Mouse (Mus musculus): ENCODE measurements around the gene Igsf3. TPM values are rescaled to one million over a fixed set of nuclear protein-coding genes. Genes with fewer than 3 reads are reported as not detected.

Igsf3 gene
- total and polyA plus RNA-seq, 3 experiments = not detected

DNA sequence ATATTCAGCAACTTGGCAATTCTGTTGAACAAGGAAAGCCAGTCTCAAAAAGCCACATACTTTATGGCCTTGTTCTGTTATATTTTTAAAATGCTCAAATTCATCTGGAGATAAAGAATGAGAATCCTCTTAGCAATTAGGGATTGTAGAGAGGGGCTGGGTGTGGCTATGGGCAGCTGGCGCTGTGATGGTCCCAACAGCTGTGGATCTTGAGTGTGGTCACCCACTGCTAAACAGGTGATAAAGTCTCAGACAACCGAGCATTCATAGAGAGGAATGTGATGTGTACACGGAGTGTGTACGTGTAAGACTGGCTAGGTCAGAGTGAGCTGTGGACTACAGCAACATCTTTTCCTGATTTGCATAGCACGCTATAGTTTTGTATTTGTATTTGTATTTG, 133.7 kb downstream of the Igsf3 start:
- no peaks in the 10 kb centered on the region for H3K79me2 ChIP-seq (ENCODE audit: control insufficient read depth, insufficient read depth, low read length, poor library complexity)
- TF ChIP-seq GATA1 (IDR thresholded peaks at IDR 0.05; ENCODE audit: low read depth, low read length) (no peak), E2F4 (IDR thresholded peaks at IDR 0.05; ENCODE audit: borderline replicate concordance, low read depth, low read length) (no peak), KAT2A (conservative IDR thresholded peaks at IDR 0.05; ENCODE audit: low read depth, low read length) (no peak), RCOR1 (IDR thresholded peaks at IDR 0.05; ENCODE audit: low read depth, low read length) (no peak), EP300 (IDR thresholded peaks at IDR 0.05; ENCODE audit: low read depth in 1 of 2, low read length in 2 of 2) (no peak), MAZ (IDR thresholded peaks at IDR 0.05; ENCODE audit: low read depth, low read length) (no peak), USF2 (IDR thresholded peaks at IDR 0.05; ENCODE audit: borderline replicate concordance in 1 of 2, insufficient read depth in 1 of 2, low read depth in 1 of 2, low read length in 2 of 2) (no peak), MEF2A (IDR thresholded peaks at IDR 0.05; ENCODE audit: extremely low read depth, insufficient replicate concordance, low read depth, low read length, poor library complexity, severe bottlenecking) (no peak), TCF12 (IDR thresholded peaks at IDR 0.05; ENCODE audit: low read depth, low read length) (no peak), ZMIZ1 (IDR thresholded peaks at IDR 0.05; ENCODE audit: low read depth, low read length) (no peak), TAL1 (IDR thresholded peaks at IDR 0.05; ENCODE audit: low read length) (no peak), SIN3A (IDR thresholded peaks at IDR 0.05; ENCODE audit: low read length) (no peak), ZC3H11A (IDR thresholded peaks at IDR 0.05; ENCODE audit: low read depth, low read length) (no peak), MAX (IDR thresholded peaks at IDR 0.05; ENCODE audit: low read length) (no peak), ZKSCAN1 (IDR thresholded peaks at IDR 0.05; ENCODE audit: low read depth, low read length) (no peak), USF1 (IDR thresholded peaks at IDR 0.05; ENCODE audit: low read depth, low read length) (no peak), POLR2AphosphoS2 (IDR thresholded peaks at IDR 0.05; ENCODE audit: low read length) (no peak), ZNF384 (IDR thresholded peaks at IDR 0.05; ENCODE audit: low read depth, low read length) (no peak)
- no peak for DNase-seq (ENCODE audit: low read depth, low spot score)
- H3K4me1 ChIP-seq (ENCODE audit: control insufficient read depth in 1 of 2, insufficient read depth in 2 of 2, low read length in 2 of 2) = no peaks in the 10 kb centered on the region
- H3K9ac ChIP-seq (ENCODE audit: control insufficient read depth, low read depth, low read length, poor library complexity, severe bottlenecking) = no peak overlapping the region
- H3K4me3 ChIP-seq (ENCODE audit: control insufficient read depth in 1 of 2, insufficient read depth in 1 of 2, low read depth in 2 of 2, low read length in 2 of 2) = no peak overlapping the region
- no peak overlapping the region for H3K27ac ChIP-seq (ENCODE audit: control insufficient read depth, low read depth, low read length)
- no peaks in the 10 kb centered on the region for H3K36me3 ChIP-seq (ENCODE audit: control insufficient read depth in 1 of 2, insufficient read depth in 2 of 2, low read length in 2 of 2)
- no peaks in the 10 kb centered on the region; a peak in 1 of 4 replicates for H3K27me3 ChIP-seq (ENCODE audit: control insufficient read depth in 1 of 2, insufficient read depth in 2 of 2, low read length in 2 of 2)
- H3K9me3 ChIP-seq (replicated peaks; ENCODE audit: insufficient read depth, low read length) = no peaks in the 10 kb centered on the region

Other genes with a start within 250 kb of the Igsf3 start
- not detected in 2 replicates for gene Cd2, start 89.1 kb upstream of the Igsf3 start, total RNA-seq (2012; rRNA removed)
- not detected for gene Cd2, start 89.1 kb upstream of the Igsf3 start, polyA plus RNA-seq (2012; ENCODE audit: insufficient read depth in 1 of 2, insufficient read length in 2 of 2, low read depth in 1 of 2, low replicate concordance in 2 of 2, missing spikeins in 1 of 2)
- 136 and 138 TPM in 2 replicates for gene Atp1a1, start 227.6 kb downstream of the Igsf3 start, total RNA-seq (2012; rRNA removed)
- 100 to 1,000 TPM in 1 of 2 experiments, not detected in 1; 174 TPM for gene Atp1a1, start 227.6 kb downstream of the Igsf3 start, polyA plus RNA-seq (2012; ENCODE audit: insufficient read depth in 1 of 2, insufficient read length in 2 of 2, low read depth in 1 of 2, low replicate concordance in 2 of 2, missing spikeins in 1 of 2)